Mouse (Mus musculus) T-helper 1 cell (primary cell): Measurements from ENCODE around the gene Flcn.
"Not testable (repeated sequence)": the region's sequence is repeated elsewhere in the genome, so short reads cannot be mapped to it uniquely, and the experiment has no call there.

Experiments used
- in situ Hi-C: fragments of 300-600 bp; cut with MboI, MseI; formaldehyde crosslinking; loops from one replicate; pipeline ENCODE4 v1.15.1; 2025; ENCODE audit warnings: high pct_unique_total_duplicates

Flcn gene

DNA sequence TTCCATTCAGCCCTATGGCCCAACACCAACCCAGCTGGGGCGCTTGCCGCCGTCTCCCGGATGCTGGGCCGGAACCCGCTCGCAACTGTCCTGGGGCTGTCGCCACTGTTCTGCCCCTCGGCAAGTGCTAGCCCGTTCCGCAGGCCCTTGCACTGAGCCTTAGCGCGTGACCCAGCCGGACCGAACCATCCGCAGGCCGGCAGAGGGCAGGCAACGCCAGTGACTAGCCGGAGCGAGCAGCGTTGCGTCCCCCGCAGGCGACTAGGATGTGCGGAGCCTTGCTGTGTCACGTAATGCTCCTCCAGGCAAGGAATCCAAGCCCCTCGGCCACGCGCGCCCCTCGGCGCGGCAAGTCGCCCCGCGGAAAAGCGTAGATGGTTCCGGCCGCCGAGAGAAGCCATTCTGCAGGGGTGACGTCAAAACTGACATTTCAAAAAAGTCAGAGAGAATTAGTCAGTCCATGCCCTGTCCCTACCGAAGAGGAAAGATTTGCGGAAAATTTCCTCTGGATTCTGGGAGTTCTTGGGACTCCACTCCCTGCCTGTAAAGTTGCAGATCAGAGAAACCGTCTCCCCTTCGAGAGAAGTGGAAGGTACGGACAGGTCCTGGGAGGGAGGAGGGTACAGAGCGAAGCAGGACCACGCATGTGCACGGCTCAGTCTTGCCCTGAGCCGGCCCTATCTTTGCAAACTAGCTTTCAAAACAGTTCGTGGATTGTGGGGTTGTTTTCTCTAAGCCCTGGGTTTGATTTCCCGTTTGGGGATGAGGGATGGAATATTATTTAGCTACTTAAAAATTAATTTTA, at the start of gene Flcn:
Flcn (minus strand) TSS at position 347 of the 805 bp plus-strand sequence.
- in situ Hi-C loops = no loop called here

- in situ Hi-C loops = no loop called here
Measured at GRCm38 (mm10) chr11:59852865-59853264, 43.0 kb upstream of the Flcn start.

DNA sequence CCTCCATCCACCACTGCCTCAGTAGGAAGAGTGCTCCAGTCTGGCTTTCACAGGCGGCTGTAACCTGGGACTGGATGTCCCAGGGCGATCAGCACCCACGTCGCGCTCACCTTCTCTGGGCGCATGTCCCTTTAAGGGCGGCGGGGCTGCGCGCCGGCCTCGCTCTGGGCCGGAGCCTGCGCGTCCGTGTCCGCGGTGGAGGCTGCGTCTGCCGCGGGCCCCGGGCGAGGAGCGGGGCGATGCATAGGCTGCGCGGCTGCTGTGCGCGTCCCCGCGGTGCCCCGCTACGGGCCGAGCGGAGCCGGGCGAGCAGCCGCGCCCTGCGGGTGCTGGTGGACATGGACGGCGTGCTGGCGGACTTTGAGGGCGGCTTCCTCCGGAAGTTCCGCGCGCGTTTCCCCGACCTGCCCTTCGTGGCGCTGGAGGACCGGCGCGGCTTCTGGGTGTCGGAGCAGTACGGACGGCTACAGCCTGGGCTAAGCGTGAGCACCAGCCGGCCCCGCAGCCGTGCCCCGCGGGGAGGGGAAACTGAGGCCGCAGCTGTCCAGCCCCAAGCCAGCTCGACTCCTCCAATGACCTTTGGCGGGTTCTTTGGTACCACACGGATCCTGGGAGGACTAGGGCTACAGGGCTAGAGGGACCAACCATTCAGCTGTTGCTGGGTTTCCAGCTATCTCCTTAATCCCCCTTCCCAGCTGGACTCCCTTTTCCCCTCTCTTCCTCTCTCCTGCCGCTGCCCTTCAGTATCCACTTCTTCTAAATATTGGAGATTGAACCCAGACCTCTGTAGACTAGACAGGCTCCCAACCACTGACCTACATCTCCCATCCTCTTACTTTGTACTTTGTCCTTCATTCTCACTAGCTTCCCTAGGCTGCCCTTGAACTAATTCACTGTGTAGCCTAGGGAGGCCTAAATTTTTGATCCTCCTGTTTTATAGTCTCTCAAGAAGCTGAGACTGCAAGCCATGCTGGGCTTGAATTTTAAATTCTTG, 38.4 kb upstream of the Flcn start:
- in situ Hi-C loops = no loop called here

DNA sequence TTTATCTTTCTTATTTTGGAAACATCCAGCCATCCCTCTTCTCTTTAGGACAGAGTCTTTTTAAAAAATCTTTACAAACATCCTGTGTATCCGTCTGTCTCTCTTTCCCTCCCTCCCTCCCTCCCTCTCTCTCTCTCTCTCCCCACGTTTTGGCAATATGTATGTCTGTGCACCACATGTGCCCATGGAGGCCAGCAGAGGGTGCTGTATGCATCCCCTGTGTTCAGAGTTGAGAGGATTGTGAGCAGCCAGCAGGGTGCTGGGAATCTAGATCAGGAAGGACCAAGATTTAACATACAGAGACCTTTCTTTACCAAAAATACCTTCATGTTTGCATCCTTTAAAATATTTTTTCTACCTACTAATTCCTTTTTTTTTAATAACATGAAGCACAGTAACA, 37.3 kb upstream of the Flcn start:
- in situ Hi-C loops = no loop called here

GRCm38 (mm10) chr11:59846311-59846710, 36.5 kb upstream of the Flcn start:
- in situ Hi-C loops = no loop called here

DNA sequence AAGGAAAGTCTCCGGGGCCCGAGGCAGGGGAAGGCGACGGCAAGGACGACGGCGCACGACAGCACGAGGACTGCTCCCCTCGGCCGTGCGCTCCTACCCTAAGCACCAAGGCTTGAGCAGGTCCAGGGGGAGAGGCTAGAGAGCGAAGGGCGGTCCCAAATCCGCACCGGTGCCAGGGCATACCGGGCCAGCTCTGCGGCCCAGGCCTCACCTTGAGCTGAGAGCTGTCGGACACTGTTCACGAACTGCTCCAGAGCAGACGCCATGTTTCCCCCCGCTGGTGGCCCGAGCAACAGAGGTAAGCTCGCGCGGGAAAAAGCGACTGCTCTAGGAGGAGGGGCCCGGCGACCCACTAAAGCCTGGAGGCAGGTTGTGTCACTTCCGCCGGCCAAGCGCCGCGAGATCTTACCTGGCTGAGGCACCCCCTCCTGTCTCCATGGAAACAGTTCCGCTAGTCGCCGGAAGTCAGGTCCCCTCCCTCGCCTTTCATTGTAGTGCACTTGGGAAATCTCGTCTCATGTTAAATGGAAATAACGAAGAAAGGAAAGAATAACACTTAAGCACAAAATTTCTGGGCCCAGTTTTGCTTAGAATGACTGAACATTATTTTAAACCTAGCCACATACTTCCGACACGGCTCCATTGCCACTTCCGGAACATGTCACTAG, 29.8 kb upstream of the Flcn start, which contains the start of gene Cops3:
Cops3 (minus strand) TSS at position 380 of the 668 bp plus-strand sequence.
- in situ Hi-C loops = no loop called here

- in situ Hi-C loops = no loop called here
Measured at GRCm38 (mm10) chr11:59839008-59839458, 29.2 kb upstream of the Flcn start, which contains the start of gene Nt5m. Gene Nt5m (plus strand): TSS chr11:59839447.

GRCm38 (mm10) chr11:59838426-59838825, 28.6 kb upstream of the Flcn start:
- in situ Hi-C loops = no loop called here

DNA sequence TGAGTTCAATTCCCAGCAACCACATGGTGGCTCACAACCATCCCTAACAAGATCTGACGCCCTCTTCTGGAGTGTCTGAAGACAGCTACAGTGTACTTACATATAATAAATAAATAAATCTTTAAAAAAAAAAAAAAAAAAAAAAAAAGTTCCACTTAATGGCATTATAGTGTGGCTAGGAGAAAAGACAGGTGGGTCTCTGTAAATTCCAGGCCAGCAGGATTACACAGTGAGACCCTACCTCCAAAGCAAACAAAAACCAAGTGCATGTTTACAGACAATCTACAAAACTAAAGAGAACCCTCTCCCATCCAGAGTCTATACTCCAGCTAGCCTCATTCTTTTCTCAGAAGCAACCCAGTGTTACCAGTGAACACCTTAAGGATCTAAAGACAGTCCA, 28.0 kb upstream of the Flcn start:
- in situ Hi-C loops = not testable (repeated sequence)

- in situ Hi-C loops = no loop called here
Measured at GRCm38 (mm10) chr11:59821625-59822024, 11.8 kb upstream of the Flcn start.

GRCm38 (mm10) chr11:59817916-59818315, 8.1 kb upstream of the Flcn start:
- in situ Hi-C loops = no loop called here

GRCm38 (mm10) chr11:59815482-59816065, 5.8 kb upstream of the Flcn start:
- in situ Hi-C loops = no loop called here

GRCm38 (mm10) chr11:59814936-59815335, 5.1 kb upstream of the Flcn start:
- in situ Hi-C loops = no loop called here

GRCm38 (mm10) chr11:59814311-59814710, 4.5 kb upstream of the Flcn start:
- in situ Hi-C loops = no loop called here

DNA sequence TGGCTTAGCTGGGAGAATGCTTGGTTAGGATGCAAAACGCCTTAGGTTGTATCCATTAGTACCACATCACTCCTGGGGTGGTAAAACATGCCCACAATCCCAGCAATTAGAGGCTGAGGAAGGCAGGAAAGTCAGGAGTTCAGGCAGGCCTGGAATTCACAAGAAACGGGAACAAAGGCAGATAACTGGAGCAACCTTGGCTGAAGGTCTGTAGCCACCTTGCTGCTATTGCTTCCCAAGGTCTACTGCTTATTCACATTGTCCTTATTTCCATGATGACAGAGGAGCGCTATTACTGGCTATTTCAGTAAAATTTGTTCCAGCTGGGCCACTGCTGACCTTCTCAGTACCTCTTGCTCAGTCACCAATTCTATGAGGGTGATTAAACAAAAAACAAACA, 3.5 kb upstream of the Flcn start:
- in situ Hi-C loops = no loop called here

GRCm38 (mm10) chr11:59811211-59811610, 1.4 kb upstream of the Flcn start:
- in situ Hi-C loops = no loop called here

GRCm38 (mm10) chr11:59810480-59811158, 803 bp upstream of the Flcn start:
- in situ Hi-C loops = no loop called here

GRCm38 (mm10) chr11:59809071-59809669, 646 bp downstream of the Flcn start:
- in situ Hi-C loops = no loop called here

DNA sequence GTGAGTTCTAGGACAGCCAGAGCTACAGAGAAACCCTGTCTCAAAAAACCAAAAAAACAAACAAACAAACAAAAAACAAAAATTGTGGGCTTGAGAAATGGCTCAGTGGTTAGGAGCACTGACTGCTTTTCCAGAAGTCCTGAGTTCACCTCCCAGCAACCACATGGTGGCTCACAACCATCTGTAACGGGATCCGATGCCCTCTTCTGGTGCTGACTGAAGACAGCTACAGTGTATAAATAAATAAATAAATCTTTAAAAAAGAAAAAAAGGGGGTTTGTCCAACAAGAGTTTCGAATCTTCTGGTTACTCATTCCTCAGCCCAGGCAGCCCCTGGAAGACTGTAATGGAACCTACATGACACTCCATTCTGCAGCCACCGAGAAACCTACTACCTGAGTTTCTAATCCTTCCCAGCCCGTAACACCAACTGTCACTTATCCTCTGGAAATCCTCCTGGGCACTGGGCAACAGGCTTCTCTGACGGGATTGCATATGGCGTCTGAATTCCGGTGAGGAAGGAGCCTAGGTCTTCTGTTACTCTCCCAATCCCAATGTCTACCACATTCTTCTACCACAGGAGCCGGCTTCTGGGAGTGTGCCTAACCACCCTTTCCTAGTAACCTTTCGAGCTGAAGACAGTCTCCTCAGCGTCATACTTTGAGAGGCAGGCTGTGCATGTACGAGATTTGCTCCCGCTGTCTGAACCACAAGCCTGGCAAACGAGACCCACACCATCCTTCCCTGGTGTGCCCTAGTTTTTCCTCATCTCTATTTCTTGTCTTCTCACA, 1.5 kb downstream of the Flcn start:
- in situ Hi-C loops = no loop called here
